Mouse (Mus musculus): ENCODE results near the gene Trem2.
"Not testable (repeated sequence)": the region's sequence is repeated elsewhere in the genome, so short reads cannot be mapped to it uniquely, and the experiment has no call there.

The Trem2 gene

GRCm38 (mm10) chr17:48346231-48346630 is at the start of gene Trem2:
Gene Trem2 (plus strand): TSS chr17:48346401.
- no peak for DNase-seq (ENCODE audit: low read depth)

DNA sequence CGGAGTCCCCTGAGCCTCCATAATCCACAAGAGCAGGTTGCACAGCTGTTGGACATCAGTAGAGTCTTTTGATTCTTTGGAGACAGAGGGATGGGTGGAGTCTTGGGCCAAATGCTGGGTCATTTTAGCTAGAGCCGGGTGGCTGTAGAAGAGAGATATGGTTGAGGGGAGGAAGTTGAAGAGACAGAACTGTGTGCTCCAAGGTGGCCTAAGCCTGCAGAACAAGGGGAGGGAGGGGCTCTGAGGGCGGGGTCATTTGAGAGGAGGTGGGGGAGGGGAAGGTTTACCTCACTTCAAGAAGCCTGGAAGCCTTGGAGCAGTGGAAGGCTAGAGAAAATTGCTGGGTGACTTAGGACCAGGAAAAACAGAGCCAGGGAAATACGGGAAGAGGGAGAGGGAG is 47.0 kb upstream of the Trem2 start, which contains the start of gene Treml2:
Treml2 (plus strand) TSS at position 296 of the 400 bp plus-strand sequence.
- no peak for DNase-seq (ENCODE audit: low read depth)

DNA sequence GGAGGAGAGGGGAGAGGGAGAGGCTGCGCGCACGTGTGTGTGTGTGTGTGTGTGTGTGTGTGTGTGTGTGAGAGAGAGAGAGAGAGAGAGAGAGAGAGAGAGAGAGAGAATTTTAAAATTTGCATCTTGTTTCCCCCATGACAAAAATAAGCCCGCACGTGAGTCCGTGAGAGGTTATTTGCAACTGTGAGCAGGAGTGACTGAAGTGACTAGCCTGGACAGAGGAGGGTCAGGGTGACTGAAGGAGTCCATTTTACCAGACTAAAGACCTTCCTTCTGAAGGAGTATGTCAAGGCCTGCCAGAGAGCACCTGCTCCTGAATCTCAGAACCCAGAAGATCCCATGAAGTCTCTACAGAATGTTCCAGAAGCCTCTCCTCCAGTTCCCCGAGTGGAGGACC is 46.4 kb upstream of the Trem2 start:
- DNase-seq (ENCODE audit: low read depth), result no peak

- peak; percentile 65 for DNase-seq (ENCODE audit: low read depth)
These were observed 46.0 kb upstream of the Trem2 start for GRCm38 (mm10) chr17:48300199-48300598.

GRCm38 (mm10) chr17:48300861-48301260 is 45.3 kb upstream of the Trem2 start:
- no peak for DNase-seq (ENCODE audit: low read depth)

- DNase-seq (ENCODE audit: low read depth), result no peak
These were observed 44.4 kb upstream of the Trem2 start for GRCm38 (mm10) chr17:48301792-48302191.

DNA sequence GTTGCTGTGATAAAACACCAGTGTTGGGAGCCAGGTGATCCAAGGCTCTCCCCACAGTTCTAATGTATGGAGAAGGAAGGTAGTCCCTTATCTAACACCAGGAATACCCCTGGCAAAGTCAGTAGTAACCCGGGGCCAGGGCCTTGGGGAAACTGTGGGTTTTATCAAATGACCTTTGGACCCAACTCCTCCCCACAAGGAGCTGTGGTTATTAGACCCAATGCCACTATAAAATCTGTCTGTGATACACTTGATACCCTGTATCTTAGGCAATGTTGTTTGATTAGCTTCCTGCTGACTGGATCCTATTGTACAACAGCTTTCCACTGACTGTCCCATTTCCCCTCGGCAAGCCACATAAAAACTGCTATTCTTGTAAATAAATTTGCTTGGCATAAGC is 34.1 kb upstream of the Trem2 start:
- DNase-seq (ENCODE audit: low read depth), result no peak

DNA sequence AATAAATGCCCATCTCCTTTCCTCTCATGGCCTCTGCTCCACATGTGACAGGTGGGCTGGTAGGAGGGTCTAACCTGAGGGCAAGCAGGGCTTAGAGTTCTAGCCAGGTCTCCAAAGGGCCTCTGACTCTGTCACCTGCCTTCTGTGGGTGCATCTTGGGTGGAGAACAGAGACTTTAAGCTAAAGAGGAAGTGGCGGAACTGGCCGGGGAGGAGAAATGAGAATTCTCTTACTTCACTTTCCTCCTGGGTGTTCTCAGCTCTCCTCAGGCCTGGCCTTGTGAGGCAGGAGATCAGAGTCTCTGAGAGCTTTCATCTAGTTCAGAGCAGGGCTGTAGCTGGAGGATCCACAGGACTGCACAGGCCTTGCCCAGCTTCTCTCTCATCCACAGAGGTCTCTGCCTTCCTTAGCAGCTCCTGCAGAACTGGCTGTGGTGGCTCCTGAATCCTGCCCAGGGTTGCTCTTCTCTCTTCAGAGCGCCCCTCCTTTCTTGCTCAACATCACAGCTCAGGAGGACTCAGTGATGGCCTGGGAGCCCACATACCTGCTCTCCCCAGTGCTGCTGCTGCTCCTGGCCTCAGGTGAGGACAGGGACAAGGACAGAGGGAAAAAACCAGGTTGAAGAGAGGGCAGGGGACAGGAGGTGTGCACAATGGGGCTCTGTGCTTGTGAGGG is 30.2 kb upstream of the Trem2 start, which contains the start of gene B430306N03Rik:
B430306N03Rik (plus strand) TSS at position 237 of the 675 bp plus-strand sequence.
- DNase-seq (ENCODE audit: low read depth), result not testable (repeated sequence)

DNA sequence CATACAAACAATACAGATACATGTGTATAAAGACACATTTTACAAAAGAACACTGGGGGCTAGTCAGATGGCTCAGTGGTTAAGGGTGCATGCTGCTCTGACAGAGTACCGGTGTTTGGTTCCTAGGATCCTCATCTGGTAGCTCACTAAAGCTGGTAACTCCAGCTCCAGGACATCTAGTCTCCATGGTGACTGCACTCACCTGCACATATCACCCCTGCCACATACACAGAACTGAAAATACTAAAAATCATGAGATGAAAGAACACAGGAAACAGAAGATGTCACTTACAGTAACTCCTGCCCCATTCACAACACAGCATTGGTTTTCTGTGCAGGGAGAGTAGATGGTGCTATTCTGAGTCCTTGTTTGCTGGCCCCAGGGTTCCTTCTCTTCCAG is 27.5 kb upstream of the Trem2 start:
- DNase-seq (ENCODE audit: low read depth), result no peak

GRCm38 (mm10) chr17:48321279-48321678 is 24.9 kb upstream of the Trem2 start:
- no peak for DNase-seq (ENCODE audit: low read depth)

DNA sequence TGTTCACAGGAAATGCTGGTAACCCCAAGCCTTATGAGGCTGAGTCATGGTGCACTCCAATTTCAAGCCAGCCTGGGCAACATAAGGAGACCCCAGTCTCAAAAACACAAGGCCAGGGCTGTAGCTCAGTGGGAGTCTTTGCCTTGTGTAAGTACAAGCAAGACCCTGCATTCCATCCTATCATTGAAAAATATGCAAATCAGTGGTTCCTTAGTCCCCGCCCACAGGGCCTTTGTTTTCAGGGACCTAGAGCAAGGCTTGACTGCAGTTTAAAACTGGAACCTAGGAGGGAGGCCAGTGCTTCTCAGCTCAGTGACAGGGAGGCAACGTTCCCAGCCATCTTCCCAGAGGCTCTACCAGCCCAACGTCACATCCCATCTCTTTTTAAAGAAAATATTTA is 23.0 kb upstream of the Trem2 start:
- DNase-seq (ENCODE audit: low read depth), result no peak

- DNase-seq (ENCODE audit: low read depth), result peak; percentile 31
These were observed 21.9 kb upstream of the Trem2 start for GRCm38 (mm10) chr17:48324258-48324657.

DNA sequence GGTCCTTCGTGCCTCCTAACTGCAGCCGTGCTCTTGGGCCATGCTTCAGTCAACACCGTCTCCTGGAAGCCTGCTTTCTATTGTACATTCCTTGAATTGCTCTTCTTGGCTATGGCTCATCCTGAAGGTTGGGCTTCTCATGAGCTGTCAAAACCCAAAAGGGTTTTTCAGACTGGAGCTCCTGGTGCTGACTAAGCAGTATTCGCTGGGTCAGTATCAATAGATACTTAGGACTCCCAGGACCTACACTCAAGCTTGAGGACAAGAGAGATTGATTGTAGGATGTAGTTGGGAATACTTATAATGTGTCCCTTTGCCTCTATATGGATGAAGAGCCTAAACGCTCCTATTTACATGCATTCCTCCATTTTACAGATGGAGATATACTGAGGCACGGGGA is 21.1 kb upstream of the Trem2 start:
- no peak for DNase-seq (ENCODE audit: low read depth)

DNA sequence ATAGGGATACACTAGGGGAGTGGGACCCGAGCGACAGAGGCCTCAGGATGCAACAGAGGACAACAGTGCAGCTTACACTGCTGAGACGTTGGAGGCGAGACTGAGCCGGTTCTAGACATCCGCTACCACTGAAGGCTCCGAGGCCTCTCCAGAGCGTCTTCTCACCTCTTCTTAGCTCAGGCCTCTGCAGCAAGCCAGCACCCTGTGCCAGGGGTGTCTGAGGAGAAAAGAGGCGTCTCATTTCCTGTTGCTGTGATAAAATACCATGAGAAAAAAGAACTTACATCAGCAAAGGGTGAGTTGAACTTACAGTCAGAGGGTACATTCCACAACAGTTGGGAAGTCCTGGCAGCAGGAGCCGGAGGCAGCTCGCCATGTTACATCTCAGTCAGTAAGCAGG is 20.6 kb upstream of the Trem2 start:
- DNase-seq (ENCODE audit: low read depth), result no peak

GRCm38 (mm10) chr17:48326656-48327055 is 19.5 kb upstream of the Trem2 start:
- DNase-seq (ENCODE audit: low read depth), result no peak

- DNase-seq (ENCODE audit: low read depth), result no peak
These were observed 13.7 kb upstream of the Trem2 start for GRCm38 (mm10) chr17:48332524-48332923.

DNA sequence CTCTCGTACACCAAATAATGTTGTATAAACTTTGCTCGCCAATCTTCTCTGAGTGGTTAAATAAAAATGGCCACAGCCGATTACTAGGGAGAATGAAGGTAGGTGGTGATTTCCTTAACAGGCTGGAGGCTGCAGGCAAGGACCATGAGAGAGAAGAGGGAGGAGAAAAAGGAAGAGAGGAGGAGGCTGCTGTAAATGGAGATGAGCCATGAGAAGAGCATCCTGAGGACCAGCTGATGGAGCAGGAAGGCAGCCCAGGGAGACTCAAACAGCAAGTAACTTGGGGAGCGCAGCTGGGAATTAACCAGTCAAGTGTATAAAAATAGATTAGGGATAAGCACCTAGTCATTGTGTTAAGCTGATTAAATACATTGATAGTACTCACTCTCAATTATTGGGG is 12.0 kb upstream of the Trem2 start:
- DNase-seq (ENCODE audit: low read depth), result no peak

GRCm38 (mm10) chr17:48336857-48337256 is 9.3 kb upstream of the Trem2 start:
- DNase-seq (ENCODE audit: low read depth), result peak; percentile 75

DNA sequence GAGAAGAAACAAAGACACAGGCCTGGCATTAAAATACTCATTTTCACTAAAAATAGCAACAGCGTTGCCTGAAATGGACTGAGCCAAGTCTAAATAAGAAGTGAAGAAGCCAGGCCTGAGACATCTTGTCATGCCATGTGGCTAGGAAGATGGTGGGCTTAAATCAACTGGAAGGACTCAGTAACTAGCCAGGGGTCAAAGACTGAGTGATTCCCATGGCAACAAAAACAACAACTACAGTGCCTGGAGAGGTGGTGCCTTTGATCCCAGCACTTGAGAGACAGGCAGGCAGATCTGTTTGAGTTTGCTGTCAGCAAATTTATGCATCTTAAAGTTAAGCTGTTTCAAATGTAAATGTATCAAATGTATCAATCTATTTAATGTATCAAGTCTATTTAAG is 5.9 kb upstream of the Trem2 start:
- DNase-seq (ENCODE audit: low read depth), result no peak

- DNase-seq (ENCODE audit: low read depth), result no peak
These were observed 4.3 kb upstream of the Trem2 start for GRCm38 (mm10) chr17:48341947-48342346.

DNA sequence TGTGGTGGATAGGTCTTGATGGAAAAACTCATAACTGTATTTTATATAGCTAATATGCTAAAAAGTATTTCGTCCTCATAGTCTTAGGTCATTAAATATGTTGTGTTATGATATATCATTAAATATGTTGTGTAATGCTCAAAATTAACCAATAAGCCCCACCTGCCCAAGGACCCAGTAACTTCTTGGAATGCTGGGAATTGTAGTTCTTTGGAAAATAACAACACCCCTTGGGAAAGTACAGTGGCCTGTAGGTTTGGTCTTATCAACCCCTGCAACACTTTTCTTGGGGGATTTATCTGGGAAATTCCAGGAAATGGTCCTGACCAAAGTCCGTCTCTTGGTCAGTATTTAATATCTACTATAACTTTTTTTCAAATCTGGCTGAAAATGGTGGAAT is 3.1 kb upstream of the Trem2 start:
- no peak for DNase-seq (ENCODE audit: low read depth)

DNA sequence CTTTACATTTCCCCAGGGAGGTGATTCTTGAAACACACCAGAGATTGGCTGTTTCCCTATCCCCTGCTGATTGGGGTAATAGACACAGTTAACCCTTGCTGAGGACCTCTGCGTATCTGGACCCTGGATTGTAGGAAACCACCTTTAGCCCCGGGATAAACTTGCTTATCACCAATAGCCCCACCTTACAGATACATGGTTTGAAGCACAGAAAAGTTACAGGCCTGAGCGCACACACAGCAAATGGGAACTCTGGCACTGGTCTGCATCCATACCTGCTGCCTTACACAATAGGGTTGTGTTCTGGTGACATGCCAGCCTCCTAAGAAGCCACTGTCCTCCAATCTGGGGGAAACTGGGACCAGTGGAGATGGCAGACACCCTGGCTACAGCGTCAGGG is 377 bp upstream of the Trem2 start:
- no peak for DNase-seq (ENCODE audit: low read depth)

- DNase-seq (ENCODE audit: low read depth), result no peak
These were observed 633 bp downstream of the Trem2 start for GRCm38 (mm10) chr17:48346834-48347233.

DNA sequence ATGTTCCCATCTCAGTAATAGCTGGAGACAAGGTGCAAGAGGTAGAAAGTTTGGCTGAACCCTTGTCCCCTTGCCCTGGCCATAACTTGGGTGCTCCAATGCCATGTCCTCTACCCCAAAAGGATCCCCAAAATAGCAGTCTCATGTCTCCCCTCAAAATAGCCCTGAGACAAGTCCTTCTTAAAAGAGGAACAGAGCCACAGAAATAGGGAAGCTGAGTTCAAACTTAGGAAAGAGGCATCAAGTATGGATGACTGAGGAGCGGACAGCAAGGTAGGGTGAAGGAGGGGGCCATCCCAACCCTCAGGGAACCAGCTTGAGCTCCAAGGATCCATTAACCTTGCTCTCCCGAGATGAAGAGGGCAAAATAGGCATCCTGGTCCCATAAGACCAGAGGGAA is 1.1 kb downstream of the Trem2 start:
- DNase-seq (ENCODE audit: low read depth), result no peak
